Mouse (Mus musculus): ENCODE measurements around the gene Mylk3. TPM values are rescaled to one million over a fixed set of nuclear protein-coding genes. Genes with fewer than 3 reads are reported as not detected.

Gene Mylk3
- polyA plus RNA-seq, 1 experiment from 2014 or later, result 15.6 TPM

- H3K4me1 ChIP-seq (replicated peaks; ENCODE audit: control insufficient read depth, insufficient read depth, low read length), result no peaks in the 10 kb centered on the region
- no peak for TF ChIP-seq CTCF (IDR thresholded peaks at IDR 0.05; ENCODE audit: low read depth)
- no peaks in the 10 kb centered on the region for H3K27me3 ChIP-seq (replicated peaks; ENCODE audit: control insufficient read depth, insufficient read depth, low read length)
- no peak for ATAC-seq
- H3K27ac ChIP-seq (ENCODE audit: low read depth, low read length), result no peak overlapping the region
- H3K4me3 ChIP-seq (ENCODE audit: low read depth, low read length), result no peak overlapping the region
- H3K4me2 ChIP-seq (replicated peaks; ENCODE audit: low read depth), result no peak overlapping the region
- no peaks in the 10 kb centered on the region for H3K9me3 ChIP-seq (ENCODE audit: control insufficient read depth)
- no peak overlapping the region for H3K9ac ChIP-seq (ENCODE audit: low read depth, low read length)
- H3K36me3 ChIP-seq (ENCODE audit: control insufficient read depth, insufficient read depth), result no peaks in the 10 kb centered on the region
- 64% methylated on average over 8 of the region's 8 CpGs for WGBS
Measured at GRCm38 (mm10) chr8:85395681-85396431, 9.7 kb upstream of the Mylk3 start.

- no peak overlapping the region for H3K27ac ChIP-seq (ENCODE audit: low read depth, low read length)
- TF ChIP-seq CTCF (IDR thresholded peaks at IDR 0.05; ENCODE audit: low read depth), result no peak
Measured at GRCm38 (mm10) chr8:85395017-85395416, 8.9 kb upstream of the Mylk3 start.

DNA sequence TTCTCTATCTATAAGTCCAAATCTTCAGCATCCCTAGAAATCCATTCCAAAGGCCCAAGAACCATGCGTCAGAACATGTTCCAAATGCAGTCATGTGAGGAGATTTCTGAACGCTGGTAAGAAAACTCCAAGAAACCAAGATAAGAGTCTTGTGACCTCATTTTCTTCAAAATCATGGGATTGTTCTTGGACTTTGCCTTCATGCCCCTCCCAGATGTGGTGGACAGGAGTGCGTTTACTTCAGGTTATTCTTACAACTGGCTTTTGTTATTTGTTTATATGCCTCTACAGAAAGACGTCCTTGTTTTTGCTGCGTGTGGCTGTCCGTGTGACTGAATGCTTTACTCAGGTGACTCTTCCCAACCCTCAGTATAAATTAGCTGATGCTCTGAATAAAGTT lies 7.1 kb upstream of the Mylk3 start:
- Histone ChIP-seq H3K9me3 (ENCODE audit: control insufficient read depth) (no peaks in the 10 kb centered on the region), H3K27ac (ENCODE audit: low read depth, low read length) (peak overlapping the region; percentile 73), H3K4me1 (replicated peaks; ENCODE audit: control insufficient read depth, insufficient read depth, low read length) (no peaks in the 10 kb centered on the region), H3K27me3 (replicated peaks; ENCODE audit: control insufficient read depth, insufficient read depth, low read length) (no peaks in the 10 kb centered on the region), H3K4me2 (replicated peaks; ENCODE audit: low read depth) (no peak overlapping the region), H3K4me3 (ENCODE audit: low read depth, low read length) (no peak overlapping the region), H3K9ac (ENCODE audit: low read depth, low read length) (no peak overlapping the region), H3K36me3 (ENCODE audit: control insufficient read depth, insufficient read depth) (no peaks in the 10 kb centered on the region)
- 42% methylated on average over 6 of the region's 6 CpGs for WGBS
- no peak for TF ChIP-seq CTCF (IDR thresholded peaks at IDR 0.05; ENCODE audit: low read depth)
- ATAC-seq, result peak; percentile 86

More at GRCm38 (mm10) chr8:85395017-85395416, 8.9 kb upstream of the Mylk3 start:
- Histone ChIP-seq H3K4me1 (replicated peaks; ENCODE audit: control insufficient read depth, insufficient read depth, low read length) (no peaks in the 10 kb centered on the region), H3K36me3 (ENCODE audit: control insufficient read depth, insufficient read depth) (no peaks in the 10 kb centered on the region), H3K27me3 (replicated peaks; ENCODE audit: control insufficient read depth, insufficient read depth, low read length) (no peaks in the 10 kb centered on the region), H3K4me3 (ENCODE audit: low read depth, low read length) (no peak overlapping the region), H3K4me2 (replicated peaks; ENCODE audit: low read depth) (no peak overlapping the region), H3K9ac (ENCODE audit: low read depth, low read length) (no peak overlapping the region), H3K9me3 (ENCODE audit: control insufficient read depth) (no peaks in the 10 kb centered on the region)
- WGBS, result 77% methylated on average over 3 of the region's 3 CpGs
- no peak for ATAC-seq

GRCm38 (mm10) chr8:85391438-85391837 lies 5.3 kb upstream of the Mylk3 start:
- Histone ChIP-seq H3K9ac (ENCODE audit: low read depth, low read length) (no peak overlapping the region), H3K27me3 (replicated peaks; ENCODE audit: control insufficient read depth, insufficient read depth, low read length) (no peaks in the 10 kb centered on the region), H3K9me3 (ENCODE audit: control insufficient read depth) (no peaks in the 10 kb centered on the region), H3K36me3 (ENCODE audit: control insufficient read depth, insufficient read depth) (no peaks in the 10 kb centered on the region), H3K4me1 (replicated peaks; ENCODE audit: control insufficient read depth, insufficient read depth, low read length) (no peaks in the 10 kb centered on the region), H3K4me3 (ENCODE audit: low read depth, low read length) (no peak overlapping the region), H3K27ac (ENCODE audit: low read depth, low read length) (no peak overlapping the region), H3K4me2 (replicated peaks; ENCODE audit: low read depth) (no peak overlapping the region)
- TF ChIP-seq CTCF (IDR thresholded peaks at IDR 0.05; ENCODE audit: low read depth), result no peak
- 62% methylated on average over 1 of the region's 1 CpGs for WGBS
- no peak for ATAC-seq

DNA sequence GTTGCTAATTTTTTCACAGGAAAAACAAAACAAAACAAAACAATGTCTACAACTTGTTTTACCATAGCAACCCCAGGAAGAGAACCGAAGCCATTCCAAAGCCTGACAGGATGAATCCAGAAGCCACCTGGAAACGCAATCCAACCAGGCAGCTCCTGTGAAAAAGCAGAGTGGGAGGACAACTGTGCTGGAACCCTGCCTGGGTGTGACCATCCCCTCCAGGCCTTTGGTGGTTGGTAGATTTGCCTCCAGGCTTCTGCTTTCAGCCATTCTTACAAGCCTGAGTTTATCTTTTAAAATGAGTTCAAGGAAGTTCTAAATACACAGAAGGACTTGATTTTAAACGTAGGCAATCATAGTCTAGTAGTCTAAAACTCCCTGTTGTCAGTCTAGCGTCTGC lies 4.2 kb downstream of the Mylk3 start:
- no peak overlapping the region for H3K4me2 ChIP-seq (replicated peaks; ENCODE audit: low read depth)
- no peaks in the 10 kb centered on the region for H3K27me3 ChIP-seq (replicated peaks; ENCODE audit: control insufficient read depth, insufficient read depth, low read length)
- no peak overlapping the region for H3K4me3 ChIP-seq (ENCODE audit: low read depth, low read length)
- H3K9ac ChIP-seq (ENCODE audit: low read depth, low read length), result no peak overlapping the region
- H3K36me3 ChIP-seq (ENCODE audit: control insufficient read depth, insufficient read depth), result no peaks in the 10 kb centered on the region
- ATAC-seq, result no peak
- H3K4me1 ChIP-seq (replicated peaks; ENCODE audit: control insufficient read depth, insufficient read depth, low read length), result 0 out of 2 replicates have a peak, but pooled peaks cover 4% of the 10 kb centered on the region
- no peak for TF ChIP-seq CTCF (IDR thresholded peaks at IDR 0.05; ENCODE audit: low read depth)
- 60% methylated on average over 4 of the region's 4 CpGs for WGBS
- no peak overlapping the region for H3K27ac ChIP-seq (ENCODE audit: low read depth, low read length)
- H3K9me3 ChIP-seq (ENCODE audit: control insufficient read depth), result no peaks in the 10 kb centered on the region

GRCm38 (mm10) chr8:85380824-85381209 lies 5.3 kb downstream of the Mylk3 start:
- no peak overlapping the region; the same call in 1 of the 2 replicates for H3K4me2 ChIP-seq (replicated peaks; ENCODE audit: low read depth)
- WGBS, result 21% methylated on average over 8 of the region's 8 CpGs
- H3K36me3 ChIP-seq (ENCODE audit: control insufficient read depth, insufficient read depth), result no peaks in the 10 kb centered on the region
- no peaks in the 10 kb centered on the region for H3K9me3 ChIP-seq (ENCODE audit: control insufficient read depth)
- no peaks in the 10 kb centered on the region for H3K27me3 ChIP-seq (replicated peaks; ENCODE audit: control insufficient read depth, insufficient read depth, low read length)
- no peak overlapping the region for H3K9ac ChIP-seq (ENCODE audit: low read depth, low read length)
- 0 out of 2 replicates have a peak, but pooled peaks have one; percentile 6 for ATAC-seq
- 0 out of 2 replicates have a peak, but pooled peaks cover 4% of the 10 kb centered on the region for H3K4me1 ChIP-seq (replicated peaks; ENCODE audit: control insufficient read depth, insufficient read depth, low read length)
- no peak for TF ChIP-seq CTCF (IDR thresholded peaks at IDR 0.05; ENCODE audit: low read depth)
- peak overlapping the region; percentile 46 for H3K27ac ChIP-seq (ENCODE audit: low read depth, low read length)
- no peak overlapping the region for H3K4me3 ChIP-seq (ENCODE audit: low read depth, low read length)
